Mouse (Mus musculus) retina, adult 2 months (tissue): ENCODE results near the gene Babam2.

Source experiments
- DNase-seq: peaks from one replicate; pipeline ENCODE4 v3.0.0-alpha.2; 2012; ENCODE audit warnings: low read depth, low spot score

The Babam2 gene

GRCm38 (mm10) chr5:31713841-31714264 lies 16.4 kb downstream of the Babam2 start:
- no peak for DNase-seq

DNA sequence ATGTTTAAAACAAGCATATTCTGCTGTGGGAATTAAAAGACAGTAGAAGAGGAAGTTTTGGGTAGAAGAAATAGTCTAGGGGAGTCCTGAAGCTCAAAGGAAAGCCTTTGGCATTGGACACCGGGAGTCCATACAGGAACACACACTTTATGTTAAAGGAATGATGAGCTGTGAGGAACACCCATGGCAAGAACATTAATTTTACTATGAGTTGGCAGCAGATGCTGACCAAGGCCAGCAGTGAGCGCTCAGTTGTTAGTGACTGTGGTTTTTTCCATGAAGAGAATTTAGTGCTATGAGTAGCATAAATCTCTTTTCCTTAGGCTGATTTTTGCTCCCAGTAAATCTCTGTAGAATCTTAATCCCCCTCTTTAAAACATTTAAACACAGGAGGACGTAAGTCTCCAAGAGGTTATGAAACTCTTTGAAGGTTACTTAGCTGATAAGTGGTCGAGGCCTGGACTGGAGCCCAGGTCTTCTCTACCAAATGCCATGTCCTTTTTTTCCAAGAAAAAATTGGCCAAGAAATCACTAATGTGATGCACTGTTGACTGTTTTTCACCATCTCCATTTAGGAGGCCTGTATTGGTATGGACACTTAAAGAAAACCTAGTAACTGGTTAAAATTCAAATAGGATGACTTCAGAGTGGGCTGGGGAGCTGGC lies 18.1 kb downstream of the Babam2 start:
- DNase-seq: no peak

DNA sequence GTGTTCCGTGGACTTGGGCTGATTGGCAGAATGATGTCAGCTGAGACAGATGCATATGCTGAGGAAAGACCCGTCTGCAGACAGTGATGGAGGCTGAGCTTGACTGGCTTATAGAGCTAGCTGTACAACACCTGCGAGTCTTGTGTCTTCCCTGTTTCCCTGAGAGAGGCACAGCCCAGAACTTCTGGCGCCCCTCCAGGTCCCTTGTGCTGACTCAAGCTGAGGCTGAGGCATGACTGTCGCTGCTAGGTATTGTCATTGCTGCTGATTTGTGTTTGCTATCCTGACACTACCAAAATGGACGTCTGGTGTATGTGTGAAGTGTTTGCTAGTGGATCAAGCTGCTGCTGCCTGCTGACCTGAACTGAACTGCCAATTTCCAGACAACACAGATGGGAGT lies 27.0 kb downstream of the Babam2 start:
- DNase-seq: no peak

DNA sequence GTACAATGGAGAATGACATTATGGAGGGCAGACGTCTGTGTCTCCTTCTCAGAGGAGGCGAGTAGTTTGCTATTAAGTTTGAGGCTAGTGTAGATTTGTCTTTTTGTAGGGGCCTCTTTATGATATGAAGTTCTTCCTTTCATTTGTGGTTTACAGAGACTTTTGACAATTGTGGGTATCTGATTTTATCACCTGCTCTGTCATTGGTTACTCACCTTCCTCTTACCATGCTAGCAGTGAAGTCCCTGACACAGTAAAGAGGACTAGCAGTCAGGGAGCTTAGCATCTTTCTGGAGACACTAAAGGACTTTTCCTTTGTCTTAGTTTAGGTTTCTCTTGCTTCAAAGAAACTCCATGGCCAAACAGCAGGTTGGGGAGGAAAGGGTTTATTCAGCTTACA lies 28.4 kb downstream of the Babam2 start:
- no peak for DNase-seq

DNA sequence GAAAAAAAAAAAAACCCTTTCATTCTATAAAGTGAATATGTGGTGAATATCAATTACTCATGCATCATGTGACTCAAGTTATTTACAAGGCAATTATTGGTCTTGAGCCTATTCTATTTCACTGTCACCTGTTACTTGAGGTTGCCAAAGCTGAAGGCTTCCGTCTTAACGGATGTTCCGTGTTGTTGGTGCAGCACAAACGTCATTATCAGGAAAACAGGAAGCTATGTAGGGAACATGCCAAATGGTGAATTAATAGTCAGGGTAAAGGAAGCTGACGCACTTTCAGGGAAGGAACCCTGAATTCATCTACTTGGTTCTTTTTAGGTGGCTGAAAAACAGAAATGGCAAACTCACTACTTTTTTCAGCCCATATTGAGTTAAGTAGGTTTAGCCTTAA lies 30.0 kb downstream of the Babam2 start:
- DNase-seq: no peak

DNA sequence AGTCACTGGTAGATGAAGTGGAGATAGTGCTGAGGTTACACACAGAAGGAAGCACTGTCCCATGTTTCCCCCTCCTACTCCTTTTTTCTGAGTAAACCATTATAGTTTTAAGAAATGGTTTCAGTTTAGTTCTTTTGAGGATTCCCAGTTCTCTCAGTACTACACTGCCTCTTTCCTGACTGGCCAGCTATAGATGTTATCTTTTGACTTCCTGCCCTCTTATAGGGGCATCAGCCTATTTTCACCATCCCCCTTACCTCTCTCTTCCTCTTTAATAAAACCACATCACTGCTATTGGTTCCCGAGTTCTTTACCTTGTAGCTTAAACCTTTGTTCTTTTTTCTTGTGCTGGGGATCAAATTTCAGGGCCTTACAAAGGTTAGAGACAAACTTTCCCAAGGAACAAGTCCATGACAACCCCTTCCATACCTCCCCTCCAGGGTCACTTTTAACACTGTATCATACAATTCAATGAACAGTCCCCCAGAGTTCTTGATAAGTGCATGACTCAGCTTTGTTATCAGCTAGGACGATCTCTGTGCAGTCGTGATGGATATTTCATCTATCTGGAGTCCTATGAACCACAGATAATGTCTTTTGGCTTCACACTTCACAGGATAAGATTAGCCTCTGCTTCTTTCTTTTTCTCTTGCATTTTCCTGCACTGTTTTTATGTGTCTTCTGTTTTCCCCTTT lies 35.3 kb downstream of the Babam2 start:
- DNase-seq: no peak

GRCm38 (mm10) chr5:31741931-31742330 lies 44.4 kb downstream of the Babam2 start:
- DNase-seq: no peak

DNA sequence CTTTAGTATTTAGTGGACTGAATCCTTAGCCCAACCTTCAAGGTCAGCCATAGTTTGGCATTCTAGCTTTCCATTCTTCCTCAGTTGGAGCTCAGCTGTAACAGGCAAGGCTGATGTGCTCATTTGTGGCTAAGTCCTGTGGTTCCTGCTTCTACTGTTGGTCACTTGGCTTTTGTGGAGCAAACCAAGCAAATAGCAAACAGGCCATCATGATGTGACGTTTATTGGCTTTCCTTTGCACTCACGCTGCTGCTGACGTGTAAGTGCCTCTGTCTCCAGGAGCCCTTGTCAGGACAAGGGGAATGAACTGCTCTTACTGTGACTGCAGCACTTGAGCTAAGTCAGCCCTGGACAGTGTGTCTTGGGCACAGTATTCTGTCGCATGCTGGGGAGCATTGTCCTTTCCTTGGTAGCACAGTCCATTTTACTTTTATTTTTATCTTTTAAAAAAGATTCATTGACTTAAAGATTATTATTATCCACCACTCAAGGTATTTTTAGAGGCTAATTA lies 45.1 kb downstream of the Babam2 start:
- no peak for DNase-seq

DNA sequence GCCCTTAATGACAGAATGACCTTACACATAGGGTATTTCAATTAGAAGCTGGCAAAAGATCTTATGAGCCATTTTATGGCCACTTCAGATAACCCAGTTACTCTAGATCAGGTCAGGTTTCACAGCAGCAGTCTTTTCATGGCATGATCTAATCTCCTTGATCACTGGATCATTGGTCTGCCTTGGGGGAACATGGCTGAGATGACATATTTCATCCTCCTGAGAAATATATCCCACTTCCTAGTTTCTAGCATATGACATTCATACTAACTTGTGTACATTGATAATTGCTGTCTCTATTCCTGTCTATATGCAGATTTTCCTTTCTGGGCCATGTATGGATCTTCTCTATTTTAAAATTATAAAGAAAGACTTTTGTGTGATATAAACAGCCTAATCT lies 51.9 kb downstream of the Babam2 start:
- no peak for DNase-seq

- DNase-seq: no peak
These were observed 52.9 kb downstream of the Babam2 start for GRCm38 (mm10) chr5:31750231-31750925.

DNA sequence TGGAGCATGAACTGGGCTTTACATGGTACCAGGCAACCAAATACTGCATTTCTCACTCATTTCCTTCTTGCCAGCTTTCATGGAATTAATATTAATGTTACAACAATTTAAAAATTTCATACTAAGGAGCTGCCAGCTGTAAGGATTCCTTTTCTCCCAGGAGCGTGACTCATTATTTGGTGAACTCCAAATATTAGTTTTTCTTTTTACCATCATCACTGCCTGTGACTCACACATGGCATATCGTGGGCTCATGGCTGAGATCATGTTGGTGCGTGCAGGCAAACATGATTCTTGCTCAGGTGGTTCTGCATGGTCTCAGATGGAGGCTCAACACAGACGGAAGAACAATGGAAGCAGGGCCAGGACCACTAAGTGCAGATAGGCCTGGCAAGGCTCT lies 53.5 kb downstream of the Babam2 start:
- no peak for DNase-seq

DNA sequence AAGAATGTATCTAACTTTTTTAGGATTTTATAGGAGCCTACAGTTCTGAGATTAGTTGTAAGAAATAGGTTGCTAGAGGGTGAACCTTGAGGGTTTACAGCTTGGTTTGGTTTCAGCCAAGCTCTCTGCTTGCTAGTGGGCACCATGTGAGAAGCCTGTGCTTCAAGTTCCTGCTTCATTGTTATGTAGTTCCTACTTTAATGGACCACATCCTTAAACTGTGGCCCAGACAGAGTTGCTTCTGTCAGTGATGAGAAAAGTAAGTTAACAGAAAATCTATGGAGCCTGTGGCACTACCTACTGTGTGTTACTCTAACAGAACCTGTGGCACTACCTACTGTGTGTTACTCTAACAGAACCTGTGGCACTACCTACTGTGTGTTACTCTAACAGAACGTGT lies 57.1 kb downstream of the Babam2 start:
- no peak for DNase-seq

DNA sequence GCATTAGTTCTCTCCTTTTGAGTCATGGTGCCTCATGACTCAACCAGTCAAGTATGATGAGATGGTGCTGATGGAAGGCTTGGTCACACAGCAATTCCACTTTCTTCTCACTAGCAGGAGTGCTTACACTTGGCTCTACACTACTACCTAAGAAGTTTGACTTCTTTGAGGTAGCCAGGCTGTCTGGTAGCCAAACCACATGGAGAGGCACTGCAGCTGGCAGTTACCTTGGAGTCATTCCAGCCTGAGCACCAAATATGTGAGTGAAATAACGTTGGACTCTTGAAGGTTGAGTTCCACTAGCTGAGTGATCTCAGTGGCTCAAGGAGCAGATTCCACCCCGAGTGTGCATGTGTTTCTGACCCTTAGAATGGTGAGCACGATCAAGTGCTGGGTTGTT lies 57.8 kb downstream of the Babam2 start:
- no peak for DNase-seq

- DNase-seq: no peak
These were observed 61.0 kb downstream of the Babam2 start for GRCm38 (mm10) chr5:31758310-31759091.

DNA sequence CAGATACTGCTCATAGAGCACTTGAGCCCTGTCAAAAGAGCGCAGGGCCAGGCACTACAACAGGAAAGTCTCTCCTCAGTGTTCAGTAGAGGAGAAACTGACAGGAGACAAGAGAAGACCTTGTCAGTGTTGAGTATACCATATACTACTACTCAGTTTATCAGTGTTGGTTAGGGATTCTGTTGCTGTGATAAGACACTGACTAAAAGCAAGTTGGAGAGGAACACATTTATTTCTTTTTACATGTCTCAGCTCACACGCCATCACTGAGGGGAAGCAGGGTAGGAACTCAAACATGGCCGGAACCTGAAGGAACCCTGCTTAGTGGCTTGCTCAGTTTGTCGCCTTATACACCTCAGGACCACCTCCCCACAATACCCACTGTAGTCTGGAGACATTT lies 64.4 kb downstream of the Babam2 start:
- DNase-seq: no peak

DNA sequence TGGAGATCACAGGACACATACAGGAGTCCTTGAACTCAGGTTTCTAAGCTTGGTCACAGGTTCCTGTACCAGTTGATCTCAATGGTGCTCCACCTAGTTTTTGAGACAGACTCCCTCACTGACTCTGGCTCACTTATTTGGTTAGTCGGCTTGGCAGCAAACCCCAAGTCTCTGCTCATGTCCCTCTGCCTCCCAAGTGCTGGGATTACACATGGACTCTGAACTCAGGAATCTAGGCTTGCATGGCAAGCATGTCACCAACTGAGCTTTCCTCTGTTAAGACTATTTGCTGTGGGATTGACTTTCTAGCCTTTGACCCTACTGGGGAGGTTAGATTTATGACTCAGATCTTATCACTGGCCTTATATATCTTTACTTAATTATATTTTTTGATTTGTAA lies 65.3 kb downstream of the Babam2 start:
- no peak for DNase-seq

DNA sequence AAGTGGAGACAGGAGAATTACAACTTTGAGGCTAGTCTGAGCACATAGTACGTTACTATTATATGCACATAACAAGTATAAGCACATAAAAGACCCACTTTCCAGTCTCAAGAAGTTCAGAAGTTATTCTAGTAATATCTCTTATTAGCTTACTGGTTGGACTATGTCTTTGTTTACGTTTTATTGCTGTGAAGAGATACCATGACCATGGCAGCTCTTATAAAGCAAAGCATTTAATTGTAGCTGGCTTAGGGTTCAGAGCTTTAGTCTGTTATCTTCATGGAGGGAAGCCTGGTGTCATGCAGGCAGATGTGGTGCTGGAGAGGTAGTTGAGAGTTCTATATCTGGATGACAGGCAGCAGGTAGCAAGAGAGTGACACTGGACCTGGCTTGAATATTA lies 68.3 kb downstream of the Babam2 start:
- DNase-seq: no peak

DNA sequence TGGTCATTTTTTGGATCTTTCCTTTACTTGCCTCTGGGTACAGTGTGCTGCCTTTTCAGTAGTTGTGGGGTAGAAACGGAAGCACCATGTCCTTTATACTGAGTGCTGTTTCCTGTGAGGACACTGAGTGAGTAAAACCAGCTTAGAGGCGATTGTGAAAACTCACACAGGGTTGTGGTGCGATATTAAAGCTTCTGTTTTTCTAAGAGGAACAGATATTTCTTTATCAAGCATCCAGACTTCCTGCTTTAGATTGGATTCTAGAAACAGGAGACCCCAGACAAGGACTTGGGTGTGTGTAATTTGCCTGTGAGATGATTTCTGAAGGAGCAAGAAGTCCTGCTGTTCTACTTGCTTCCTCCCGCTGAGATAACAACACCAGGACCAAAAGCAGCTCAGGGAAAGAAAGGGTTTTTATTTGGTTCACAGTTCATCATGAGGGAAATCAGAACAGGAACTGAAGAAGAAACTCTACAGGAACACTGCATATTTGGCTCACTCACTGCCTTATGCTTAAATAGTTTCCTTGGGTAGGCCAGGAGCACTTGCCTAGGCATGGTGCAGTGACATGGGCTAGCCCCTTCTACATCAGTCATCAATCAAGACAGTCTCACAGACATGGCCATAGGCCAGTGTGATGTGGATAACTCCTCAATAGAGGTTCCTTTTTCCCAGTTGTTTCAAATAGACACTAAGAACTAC lies 69.5 kb downstream of the Babam2 start:
- no peak for DNase-seq

- DNase-seq: no peak
These were observed 74.0 kb downstream of the Babam2 start for GRCm38 (mm10) chr5:31771486-31771885.

DNA sequence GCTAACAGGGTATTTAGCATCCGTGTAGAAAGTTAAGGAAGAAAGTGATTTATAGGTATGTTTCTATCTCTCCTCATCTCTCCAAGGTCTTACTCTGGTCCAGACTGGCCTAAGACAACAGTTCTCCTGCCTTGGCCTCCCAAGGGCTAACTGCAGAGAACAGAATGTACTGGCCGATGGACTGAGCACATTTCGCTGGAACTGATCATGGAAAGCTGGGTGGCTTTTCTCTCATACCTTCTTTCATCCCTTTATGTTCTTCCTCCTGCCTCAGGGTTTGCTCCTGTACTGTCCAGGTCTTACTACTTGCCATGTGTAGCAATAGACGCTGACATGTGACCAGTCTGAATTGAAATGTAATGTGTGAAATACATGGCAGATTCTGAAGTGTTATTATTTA lies 74.4 kb downstream of the Babam2 start:
- DNase-seq: no peak

DNA sequence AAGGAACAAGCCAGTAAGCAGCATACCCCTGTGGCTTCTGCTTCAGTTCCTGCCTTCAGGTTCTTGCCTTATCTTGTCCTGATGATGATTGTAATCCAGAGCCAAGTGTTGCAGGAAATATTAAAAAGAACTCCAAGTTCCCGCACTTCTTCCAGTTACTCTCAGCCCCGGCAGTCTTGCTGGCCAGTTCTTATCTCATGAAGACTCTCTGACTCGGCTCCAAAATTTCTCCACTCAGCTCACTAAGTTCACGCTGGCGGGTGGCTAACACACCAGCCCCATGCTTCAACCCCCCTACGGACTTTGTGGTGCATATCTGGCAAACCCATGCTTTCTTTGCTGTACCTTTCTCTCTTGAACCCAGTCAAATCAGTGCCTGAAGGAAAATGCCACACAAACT lies 77.5 kb downstream of the Babam2 start:
- DNase-seq: no peak
